Mouse (Mus musculus) ES-E14 (cell line): Measurements from ENCODE around the gene Prrc2a.

Experiments
- CHD2 ChIP-seq: IDR thresholded peaks from 2 replicates; pipeline ENCODE4 v1.6.1; 2014; ENCODE audit warnings: mild to moderate bottlenecking, low read depth, low read length, inconsistent platforms
- HCFC1 ChIP-seq: IDR thresholded peaks from 2 replicates; pipeline ENCODE4 v1.6.1; 2012; ENCODE audit warnings: low read length, inconsistent platforms, borderline replicate concordance; ENCODE audit not compliant: insufficient read depth
- MAFK ChIP-seq: IDR thresholded peaks from 2 replicates; pipeline ENCODE4 v1.6.1; 2014; ENCODE audit warnings: mild to moderate bottlenecking, low read depth, low read length, inconsistent platforms; ENCODE audit not compliant: insufficient read depth
- ZC3H11A ChIP-seq: IDR thresholded peaks from 2 replicates; pipeline ENCODE4 v1.6.1; 2012; ENCODE audit warnings: low read depth, mild to moderate bottlenecking, inconsistent platforms, low read length, borderline replicate concordance
- ZNF384 ChIP-seq: IDR thresholded peaks from 2 replicates; pipeline ENCODE4 v1.6.1; 2012; ENCODE audit warnings: low read depth, low read length, inconsistent platforms

DNA sequence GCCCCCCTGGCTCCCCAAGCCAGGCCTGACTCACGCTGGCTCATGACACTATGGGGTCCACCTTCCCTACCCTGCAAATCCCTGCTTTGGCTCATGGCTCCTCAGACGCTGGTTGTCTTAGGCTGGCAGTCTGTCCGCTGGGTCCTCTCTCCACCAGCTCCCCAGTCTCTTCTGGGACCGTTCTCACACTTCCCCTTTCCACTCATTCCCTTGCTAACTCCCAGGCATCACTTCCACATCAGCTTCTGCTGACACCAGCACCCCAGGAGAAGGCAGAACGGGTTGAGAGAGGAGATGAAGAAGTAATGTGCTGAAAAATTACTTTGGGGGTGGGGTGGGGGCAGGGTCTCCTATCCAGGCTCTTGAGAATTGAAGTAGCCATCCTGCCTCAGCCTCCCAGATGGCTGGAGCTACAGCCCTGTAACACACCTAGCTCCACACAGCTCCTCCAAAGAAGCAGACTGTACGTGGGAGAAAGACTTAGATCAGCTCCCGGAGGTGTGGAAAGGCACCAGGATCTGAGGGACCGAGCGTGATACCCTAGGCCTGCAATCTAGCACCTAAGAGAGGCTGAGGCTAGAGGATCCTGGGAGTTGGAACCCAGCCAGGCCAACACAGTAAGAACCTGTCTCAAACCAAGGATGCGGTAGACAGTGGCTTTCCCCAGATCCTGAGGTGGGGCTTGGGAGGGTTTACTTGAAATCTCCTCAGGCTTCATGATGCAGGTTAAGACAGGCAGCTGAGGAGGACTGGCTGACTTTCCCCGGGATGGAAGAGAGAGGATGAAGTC lies 7.9 kb upstream of the Prrc2a start:
- TF ChIP-seq HCFC1 (no peak), ZNF384 (no peak), MAFK (no peak), ZC3H11A (no peak), CHD2 (no peak)
